ENCODE assay signal across 8 mouse cellular contexts in genomic region chrX:166169892-166170799, GRCm38 (mm10). TPM values are rescaled to one million over a fixed set of nuclear protein-coding genes. Genes with fewer than 3 reads are reported as not detected.
DNase-seq lines count a peak whose midpoint lies in the region; ATAC-seq lines count a peak whose summit lies in the region.

Gene Gemin8, plus strand, starts transcription at chrX:166170454.

- no peaks in the 10 kb centered on the region for H3K36me3 ChIP-seq in heart, embryonic 13.5 days
- H3K36me3 ChIP-seq in liver, embryonic 12.5 days, result no peaks in the 10 kb centered on the region
- H3K36me3 ChIP-seq in stomach, embryonic 15.5 days, result no peaks in the 10 kb centered on the region

- WGBS in heart, embryonic 13.5 days, result 6% methylated on average over 31 of the region's 31 CpGs
- 8% methylated on average over 30 of the region's 31 CpGs for WGBS in liver, embryonic 12.5 days (ENCODE audit: insufficient replicate concordance)
- 16% methylated on average over 31 of the region's 31 CpGs for WGBS in stomach, embryonic 15.5 days

- H3K9me3 ChIP-seq in heart, embryonic 13.5 days, result no peaks in the 10 kb centered on the region
- no peaks in the 10 kb centered on the region for H3K9me3 ChIP-seq in liver, embryonic 12.5 days (replicated peaks)
- no peaks in the 10 kb centered on the region for H3K9me3 ChIP-seq in stomach, embryonic 15.5 days

- H3K4me3 ChIP-seq in brown adipose tissue, adult 24 weeks (ENCODE audit: insufficient read depth, low read depth, low read length), result peak within 1 kb of the TSS; percentile 88
- H3K4me3 ChIP-seq in heart, embryonic 13.5 days, result peak within 1 kb of the TSS; percentile 66
- H3K4me3 ChIP-seq in liver, embryonic 12.5 days, result peak within 1 kb of the TSS; percentile 68
- peak within 1 kb of the TSS; percentile 57 for H3K4me3 ChIP-seq in stomach, embryonic 15.5 days (replicated peaks)

- ATAC-seq in heart, embryonic 13.5 days (ENCODE audit: extremely low read depth, insufficient number of reproducible peaks, low FRiP score, low TSS enrichment), result peak; percentile 91
- ATAC-seq in liver, embryonic 12.5 days, result peak; percentile 98
- ATAC-seq in stomach, embryonic 15.5 days (ENCODE audit: insufficient read depth, low FRiP score, low read depth), result peak; percentile 98

- H3K27ac ChIP-seq in brown adipose tissue, adult 24 weeks (replicated peaks; ENCODE audit: low read depth, low read length), result peak within 1 kb of the TSS; percentile 27; the same call in 1 of the 2 replicates
- peak within 1 kb of the TSS; percentile 77 for H3K27ac ChIP-seq in heart, embryonic 13.5 days (replicated peaks)
- peak within 1 kb of the TSS; percentile 73 for H3K27ac ChIP-seq in liver, embryonic 12.5 days
- H3K27ac ChIP-seq in stomach, embryonic 15.5 days, result peak within 1 kb of the TSS; percentile 44; the same call in 1 of the 2 replicates

- peak within 1 kb of the TSS; percentile 65 for H3K4me2 ChIP-seq in heart, embryonic 13.5 days
- H3K4me2 ChIP-seq in liver, embryonic 12.5 days, result peak within 1 kb of the TSS; percentile 67
- H3K4me2 ChIP-seq in stomach, embryonic 15.5 days, result peak within 1 kb of the TSS; percentile 48

- H3K4me1 ChIP-seq in brown adipose tissue, adult 24 weeks (ENCODE audit: control insufficient read depth, insufficient read depth, insufficient read length, low read length), result no peaks in the 10 kb centered on the region
- peaks cover 11% of the 10 kb centered on the region; the same call in 1 of the 2 replicates for H3K4me1 ChIP-seq in heart, embryonic 13.5 days
- peaks cover 19% of the 10 kb centered on the region for H3K4me1 ChIP-seq in liver, embryonic 12.5 days
- H3K4me1 ChIP-seq in stomach, embryonic 15.5 days, result no peaks in the 10 kb centered on the region

- peak within 1 kb of the TSS; percentile 82 for H3K9ac ChIP-seq in heart, embryonic 13.5 days
- peak within 1 kb of the TSS; percentile 68 for H3K9ac ChIP-seq in liver, embryonic 12.5 days
- peak within 1 kb of the TSS; percentile 12; the same call in 1 of the 2 replicates for H3K9ac ChIP-seq in stomach, embryonic 15.5 days

- peak; percentile 96 for DNase-seq in CD4-positive, CD25-positive, alpha-beta regulatory T cell, adult 2 months (ENCODE audit: low read depth, low spot score)
- DNase-seq in fat pad, adult 2 months (ENCODE audit: extremely low read depth, low read depth, low spot score), result peak; percentile 36
- DNase-seq in kidney, postnatal 10 days, result peak; percentile 97
- DNase-seq in natural killer cell, adult 2 months (ENCODE audit: low spot score in 2 of 2), result peak; percentile 87 to 90

- 0 out of 2 replicates have a peak, but pooled peaks cover 4% of the 10 kb centered on the region for H3K27me3 ChIP-seq in heart, embryonic 13.5 days (replicated peaks)
- H3K27me3 ChIP-seq in liver, embryonic 12.5 days (replicated peaks), result no peaks in the 10 kb centered on the region
- no peaks in the 10 kb centered on the region for H3K27me3 ChIP-seq in stomach, embryonic 15.5 days (replicated peaks)

RNA-seq across cellular contexts. Expression of gene Gemin8, which starts in this region (rescaled TPM):
- polyA plus RNA-seq in brown adipose tissue, adult 24 weeks (2012; ENCODE audit: insufficient read depth, insufficient read length, missing spikeins), result 3.0 and 5.1 TPM in 2 replicates
- 8.3 and 9.1 TPM in 2 replicates for polyA plus RNA-seq in heart, embryonic 13.5 days (2015; fragmentation: Nextera tagmentation; extraction: Ambion mirVana)
- polyA plus RNA-seq in liver, embryonic 12.5 days (2016; fragmentation: Nextera tagmentation; extraction: Ambion mirVana), result 7.9 and 9.1 TPM in 2 replicates
- 9.3 and 10.1 TPM in 2 replicates for polyA plus RNA-seq in stomach, embryonic 15.5 days (2015; fragmentation: Nextera tagmentation; extraction: Ambion mirVana)

Comparison
In these comparisons a context has a peak if more than half of its experiments do, and no peak if none do; other contexts are left out.
1. Peak in every context shown above with its lines: DNase-seq, ATAC-seq, H3K4me3 ChIP-seq and H3K27ac ChIP-seq.
2. DNase-seq: peak in every context shown above with its lines; median percentile 97 in kidney, postnatal 10 days; 96 in CD4-positive, CD25-positive, alpha-beta regulatory T cell, adult 2 months; 88 in natural killer cell, adult 2 months; 36 in fat pad, adult 2 months.
3. H3K27ac ChIP-seq: peak in every context shown above with its lines; median percentile 77 in heart, embryonic 13.5 days; 73 in liver, embryonic 12.5 days; 44 in stomach, embryonic 15.5 days; 27 in brown adipose tissue, adult 24 weeks.
4. H3K9ac ChIP-seq: peak in every context shown above with its lines; median percentile 82 in heart, embryonic 13.5 days; 68 in liver, embryonic 12.5 days; 12 in stomach, embryonic 15.5 days.